Mouse (Mus musculus) stomach, embryonic 16.5 days (tissue): Measurements from ENCODE around the gene Cacng1. TPM values are rescaled to one million over a fixed set of nuclear protein-coding genes. Genes with fewer than 3 reads are reported as not detected.

Experiments
- ATAC-seq: fragments of 200-750 bp; cut with Nextera tagmentation; 2 replicates; pipeline ENCODE4 v1.8.0; 2017; ENCODE audit warnings: moderate number of reproducible peaks, moderate TSS enrichment; ENCODE audit not compliant: insufficient read depth, low FRiP score
- H3K27ac ChIP-seq: fragments of 300-500 bp; sonication (generic); 2 replicates; pipeline ENCODE4 v1.5.1; 2014; ENCODE audit warnings: low read length
- H3K27me3 ChIP-seq: fragments of 300-500 bp; sonication (generic); 2 replicates; pipeline ENCODE4 v1.6.1; 2014; ENCODE audit warnings: low read length, control low read depth, mixed read lengths; ENCODE audit not compliant: control insufficient read depth, insufficient read depth
- H3K36me3 ChIP-seq: fragments of 300-500 bp; sonication (generic); 2 replicates; pipeline ENCODE4 v1.6.1; 2014; ENCODE audit warnings: low read length; ENCODE audit not compliant: control insufficient read depth, insufficient read depth
- H3K4me1 ChIP-seq: fragments of 300-500 bp; sonication (generic); 2 replicates; pipeline ENCODE4 v1.6.1; 2014; ENCODE audit warnings: low read length, control low read depth, mixed read lengths; ENCODE audit not compliant: control insufficient read depth, insufficient read depth
- H3K4me2 ChIP-seq: fragments of 300-500 bp; sonication (generic); 2 replicates; pipeline ENCODE4 v1.6.1; 2014; ENCODE audit warnings: low read depth, low read length, mixed read lengths
- H3K4me3 ChIP-seq: fragments of 300-500 bp; sonication (generic); replicated peaks from 2 replicates; pipeline ENCODE4 v1.5.1; 2014; ENCODE audit warnings: mild to moderate bottlenecking, low read length
- H3K9ac ChIP-seq: fragments of 300-500 bp; sonication (generic); 2 replicates; pipeline ENCODE4 v1.6.1; 2014; ENCODE audit warnings: low read length
- H3K9me3 ChIP-seq: fragments of 300-500 bp; sonication (generic); replicated peaks from 2 replicates; pipeline ENCODE4 v1.6.1; 2016; ENCODE audit warnings: low read length, control low read depth; ENCODE audit not compliant: control insufficient read depth
- WGBS: fragments of 180-500 bp; shearing (Covaris S2); extraction: QIAGEN DNeasy Blood & Tissue Kit; methylation state at CpG from one replicate; pipeline ENCODE4 v1.1.7; 2014; 5-methylcytosine and 5-hydroxymethylcytosine counted together
- polyA plus RNA-seq: library from polyadenylated mRNA; unstranded; fragments of >200 nt; fragmentation: Nextera tagmentation; extraction: Ambion mirVana; gene quantifications from 2 replicates; pipeline ENCODE4 v1.2.1, GENCODE M21; 2015

The Cacng1 gene
- polyA plus RNA-seq, 1 experiment from 2014 or later, result 8.2 TPM

DNA sequence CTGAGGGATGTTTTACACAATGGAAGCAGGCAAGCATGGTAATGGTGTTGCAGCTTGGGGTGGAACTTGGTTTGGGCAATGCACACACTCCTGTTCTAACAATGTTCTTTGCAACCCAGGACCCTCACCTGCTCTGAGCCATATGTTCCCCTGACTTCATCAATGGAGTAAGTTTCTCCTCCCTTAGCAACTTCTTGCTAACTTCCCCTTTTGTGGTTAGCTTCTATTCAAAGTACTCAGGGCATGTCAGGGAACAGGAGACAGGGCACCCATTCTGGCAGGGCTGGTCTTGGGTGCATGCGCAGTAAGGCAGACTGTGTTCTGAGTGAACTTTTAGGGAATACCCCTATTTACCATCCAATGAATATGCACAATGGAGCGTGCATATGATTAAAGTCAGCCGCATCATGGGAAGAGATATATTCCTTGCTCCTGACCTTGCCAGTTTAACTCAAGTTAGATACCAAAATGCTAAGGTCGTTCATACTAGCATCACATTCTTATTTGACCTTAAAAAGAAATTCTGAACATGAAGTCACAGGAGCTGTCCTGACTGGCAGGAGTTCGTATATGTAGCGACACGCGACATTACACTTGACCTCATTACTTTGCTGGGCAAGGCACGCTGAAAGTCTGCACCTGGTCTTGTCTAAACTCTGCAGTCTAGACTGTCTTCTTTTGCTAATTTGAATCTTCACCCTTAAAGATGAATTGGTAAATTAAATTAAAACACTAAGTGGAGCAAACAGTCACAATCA lies 4.1 kb upstream of the Cacng1 start:
- 70% methylated on average over 9 of the region's 9 CpGs for WGBS
- no peak overlapping the region for H3K4me2 ChIP-seq

GRCm38 (mm10) chr11:107714368-107714767 lies 2.0 kb downstream of the Cacng1 start:
- no peak for ATAC-seq
- no peak overlapping the region for H3K9ac ChIP-seq
- H3K4me3 ChIP-seq, result no peak overlapping the region
- no peaks in the 10 kb centered on the region for H3K27me3 ChIP-seq
- no peaks in the 10 kb centered on the region for H3K9me3 ChIP-seq
- H3K4me1 ChIP-seq, result no peaks in the 10 kb centered on the region
- no peak overlapping the region for H3K27ac ChIP-seq
- no peaks in the 10 kb centered on the region for H3K36me3 ChIP-seq
- 78% methylated on average over 7 of the region's 7 CpGs for WGBS
- H3K4me2 ChIP-seq, result no peak overlapping the region

More for the DNA sequence above, 4.1 kb upstream of the Cacng1 start:
- H3K27ac ChIP-seq, result no peak overlapping the region
- H3K9ac ChIP-seq, result no peak overlapping the region
- no peak overlapping the region for H3K4me3 ChIP-seq
- H3K27me3 ChIP-seq, result no peaks in the 10 kb centered on the region
- H3K36me3 ChIP-seq, result no peaks in the 10 kb centered on the region
- no peaks in the 10 kb centered on the region for H3K9me3 ChIP-seq
- no peak for ATAC-seq
- H3K4me1 ChIP-seq, result no peaks in the 10 kb centered on the region

GRCm38 (mm10) chr11:107710379-107710778 lies 5.9 kb downstream of the Cacng1 start:
- Histone ChIP-seq H3K27me3 (no peaks in the 10 kb centered on the region), H3K9me3 (no peaks in the 10 kb centered on the region), H3K4me1 (no peaks in the 10 kb centered on the region), H3K4me3 (no peak overlapping the region), H3K4me2 (no peak overlapping the region), H3K27ac (no peak overlapping the region), H3K36me3 (no peaks in the 10 kb centered on the region), H3K9ac (no peak overlapping the region)
- 58% methylated on average over 3 of the region's 3 CpGs for WGBS
- no peak for ATAC-seq

DNA sequence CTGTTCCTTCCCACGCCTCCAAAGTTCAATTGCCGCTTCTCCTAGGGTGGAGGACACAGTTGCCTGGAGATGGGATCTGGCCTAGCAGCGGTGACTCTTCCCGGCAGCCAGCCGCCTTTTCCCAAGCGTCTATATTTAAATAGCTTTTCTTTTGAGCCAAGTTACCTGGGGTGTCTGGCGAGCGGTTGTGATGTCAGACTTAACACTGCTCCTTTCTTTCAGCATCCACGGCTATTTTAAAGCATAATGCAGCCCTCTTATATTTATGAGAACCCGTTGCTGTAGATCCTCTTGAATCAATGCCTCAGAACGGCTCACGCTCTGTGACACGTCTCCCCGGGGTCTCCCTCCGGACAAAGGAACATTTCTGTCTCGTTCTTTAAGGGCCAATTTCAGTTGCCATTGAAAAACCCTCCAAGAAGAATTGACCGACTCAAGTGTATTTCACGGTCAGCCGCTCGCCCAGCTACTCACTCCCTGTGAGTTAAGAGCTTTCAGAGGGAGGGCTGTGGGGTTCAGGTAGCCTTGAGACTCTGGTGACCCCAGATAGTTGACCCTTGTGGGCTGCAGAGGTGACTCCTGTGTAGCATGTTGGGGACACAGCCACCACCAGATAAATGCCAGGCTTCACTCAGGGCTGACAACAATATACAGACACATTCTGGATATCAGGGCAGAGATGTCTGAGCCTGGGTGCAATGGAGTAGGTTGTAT lies 8.3 kb downstream of the Cacng1 start:
- Histone ChIP-seq H3K9me3 (no peaks in the 10 kb centered on the region), H3K4me1 (no peaks in the 10 kb centered on the region), H3K36me3 (no peaks in the 10 kb centered on the region), H3K27me3 (no peaks in the 10 kb centered on the region), H3K9ac (no peak overlapping the region), H3K27ac (no peak overlapping the region), H3K4me2 (no peak overlapping the region), H3K4me3 (no peak overlapping the region)
- WGBS, result 75% methylated on average over 20 of the region's 20 CpGs
- no peak for ATAC-seq

GRCm38 (mm10) chr11:107705476-107706074 lies 10.7 kb downstream of the Cacng1 start:
- WGBS, result 59% methylated on average over 11 of the region's 11 CpGs
- ATAC-seq, result no peak

GRCm38 (mm10) chr11:107705060-107705459 lies 11.3 kb downstream of the Cacng1 start:
- Histone ChIP-seq H3K36me3 (no peaks in the 10 kb centered on the region), H3K4me3 (no peak overlapping the region), H3K9ac (no peak overlapping the region), H3K4me2 (no peak overlapping the region), H3K4me1 (no peaks in the 10 kb centered on the region), H3K9me3 (no peaks in the 10 kb centered on the region), H3K27me3 (no peaks in the 10 kb centered on the region), H3K27ac (no peak overlapping the region)
- WGBS, result 72% methylated on average over 6 of the region's 6 CpGs
- no peak for ATAC-seq

More at GRCm38 (mm10) chr11:107705476-107706074, 10.7 kb downstream of the Cacng1 start:
- no peaks in the 10 kb centered on the region for H3K36me3 ChIP-seq
- no peak overlapping the region for H3K4me3 ChIP-seq
- no peaks in the 10 kb centered on the region for H3K4me1 ChIP-seq
- H3K9me3 ChIP-seq, result no peaks in the 10 kb centered on the region
- H3K27me3 ChIP-seq, result no peaks in the 10 kb centered on the region
- no peak overlapping the region for H3K4me2 ChIP-seq
- H3K27ac ChIP-seq, result no peak overlapping the region
- H3K9ac ChIP-seq, result no peak overlapping the region

GRCm38 (mm10) chr11:107703272-107704134 lies 12.8 kb downstream of the Cacng1 start:
- no peaks in the 10 kb centered on the region for H3K4me1 ChIP-seq
- no peak overlapping the region for H3K4me3 ChIP-seq
- no peaks in the 10 kb centered on the region for H3K36me3 ChIP-seq
- no peaks in the 10 kb centered on the region for H3K27me3 ChIP-seq
- H3K9ac ChIP-seq, result no peak overlapping the region
- ATAC-seq, result no peak
- 53% methylated on average over 27 of the region's 27 CpGs for WGBS
- no peak overlapping the region for H3K4me2 ChIP-seq
- H3K27ac ChIP-seq, result no peak overlapping the region
- H3K9me3 ChIP-seq, result no peaks in the 10 kb centered on the region

GRCm38 (mm10) chr11:107699967-107700366 lies 16.4 kb downstream of the Cacng1 start:
- H3K4me1 ChIP-seq, result no peaks in the 10 kb centered on the region
- H3K4me2 ChIP-seq, result no peak overlapping the region
- no peak for ATAC-seq
- H3K27me3 ChIP-seq, result no peaks in the 10 kb centered on the region
- H3K27ac ChIP-seq, result no peak overlapping the region
- H3K9me3 ChIP-seq, result no peaks in the 10 kb centered on the region; the same call in 1 of the 2 replicates
- no peak overlapping the region for H3K9ac ChIP-seq
- H3K36me3 ChIP-seq, result no peaks in the 10 kb centered on the region
- no peak overlapping the region for H3K4me3 ChIP-seq
- 93% methylated on average over 4 of the region's 4 CpGs for WGBS
